Mouse (Mus musculus) ES-E14 (cell line): ENCODE measurements around the gene Zfand3. TPM values are rescaled to one million over a fixed set of nuclear protein-coding genes. Genes with fewer than 3 reads are reported as not detected.

Experiments used
- DNase-seq: peaks from one replicate; pipeline ENCODE4 v3.0.0-alpha.2; 2013; ENCODE audit warnings: low read depth, low spot score
- H3K27ac ChIP-seq: 2 replicates; pipeline ENCODE4 v1.5.1; 2012; ENCODE audit warnings: low read depth, mild to moderate bottlenecking, low read length, moderate library complexity, mixed read lengths; ENCODE audit not compliant: poor library complexity, insufficient read depth, severe bottlenecking
- H3K36me3 ChIP-seq: 2 replicates; pipeline ENCODE4 v1.6.1; 2012; ENCODE audit warnings: mild to moderate bottlenecking, low read length, moderate library complexity, mixed read lengths; ENCODE audit not compliant: control insufficient read depth, poor library complexity, insufficient read depth, severe bottlenecking
- H3K4me1 ChIP-seq, 2 experiments: fragments of 150-350 bp in 1 of 2; sonication (generic) in 1 of 2; 2 replicates each; pipeline ENCODE4 v1.6.1; 2012; ENCODE audit warnings: low read length in 2 of 2, mild to moderate bottlenecking in 1 of 2, mixed read lengths in 1 of 2; ENCODE audit not compliant: control insufficient read depth in 2 of 2, insufficient read depth in 2 of 2, poor library complexity in 1 of 2
- H3K4me3 ChIP-seq, 2 experiments: fragments of 150-350 bp in 1 of 2; sonication (generic) in 1 of 2; 2 replicates each; pipeline ENCODE4 v1.5.1; 2012; ENCODE audit warnings: low read length in 2 of 2, low read depth in 1 of 2, mild to moderate bottlenecking in 1 of 2, mixed read lengths in 1 of 2; ENCODE audit not compliant: insufficient read depth in 1 of 2, poor library complexity in 1 of 2, severe bottlenecking in 1 of 2
- H3K9ac ChIP-seq: 2 replicates; pipeline ENCODE4 v1.6.1; 2012; ENCODE audit warnings: low read depth, mild to moderate bottlenecking, low read length, mixed read lengths; ENCODE audit not compliant: poor library complexity, insufficient read depth, severe bottlenecking
- H3K9me3 ChIP-seq: fragments of 150-350 bp; sonication (generic); 2 replicates; pipeline ENCODE4 v1.6.1; 2012; ENCODE audit warnings: low read depth, mild to moderate bottlenecking, low read length; ENCODE audit not compliant: control insufficient read depth, insufficient read depth
- CHD2 ChIP-seq: IDR thresholded peaks from 2 replicates; pipeline ENCODE4 v1.6.1; 2014; ENCODE audit warnings: mild to moderate bottlenecking, low read depth, low read length, inconsistent platforms
- HCFC1 ChIP-seq: IDR thresholded peaks from 2 replicates; pipeline ENCODE4 v1.6.1; 2012; ENCODE audit warnings: low read length, inconsistent platforms, borderline replicate concordance; ENCODE audit not compliant: insufficient read depth
- MAFK ChIP-seq: IDR thresholded peaks from 2 replicates; pipeline ENCODE4 v1.6.1; 2014; ENCODE audit warnings: mild to moderate bottlenecking, low read depth, low read length, inconsistent platforms; ENCODE audit not compliant: insufficient read depth
- ZC3H11A ChIP-seq: IDR thresholded peaks from 2 replicates; pipeline ENCODE4 v1.6.1; 2012; ENCODE audit warnings: low read depth, mild to moderate bottlenecking, inconsistent platforms, low read length, borderline replicate concordance
- ZNF384 ChIP-seq: IDR thresholded peaks from 2 replicates; pipeline ENCODE4 v1.6.1; 2012; ENCODE audit warnings: low read depth, low read length, inconsistent platforms
- in situ Hi-C, 2 experiments: fragments of 600-800 bp; cut with MboI; formaldehyde crosslinking; loops; one replicate each; pipeline ENCODE4 v1.15.1; 2025; ENCODE audit warnings: low sequenced_read_pairs in 2 of 2, inconsistent platforms in 1 of 2; ENCODE audit not compliant: unreplicated experiment in 2 of 2
- total RNA-seq: library from RNA; depleted of rRNA; stranded (reverse); fragments of 300-350 nt; gene quantifications from 2 replicates; pipeline ENCODE4 v1.2.3, GENCODE M21; 2012

The Zfand3 gene
- total RNA-seq, 1 experiment, result 43.3 TPM

DNA sequence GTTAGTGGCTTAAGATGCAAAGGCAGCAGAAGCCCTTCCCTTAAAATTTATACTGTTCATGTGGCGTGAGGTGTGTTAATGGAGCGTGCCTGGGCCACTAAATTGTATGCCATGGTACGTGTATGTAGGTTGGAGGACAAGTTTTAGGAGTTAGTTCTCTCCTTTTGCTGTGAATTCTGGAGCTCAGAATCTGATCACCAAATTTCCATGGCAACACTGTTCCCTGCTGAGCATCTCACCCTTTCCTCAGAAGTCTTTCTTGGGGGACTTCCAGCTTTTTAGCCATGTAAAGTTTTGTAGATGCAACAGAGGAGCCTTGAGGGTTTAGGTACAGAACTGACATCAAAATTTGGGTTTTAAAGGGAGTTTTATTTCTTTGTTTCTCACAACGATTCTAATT lies 125.8 kb downstream of the Zfand3 start:
- peaks cover 1% of the 10 kb centered on the region; the same call in 1 of the 2 replicates for H3K36me3 ChIP-seq
- H3K27ac ChIP-seq, result no peak overlapping the region
- TF ChIP-seq ZNF384, result no peak
- TF ChIP-seq ZC3H11A, result no peak
- TF ChIP-seq CHD2, result no peak
- TF ChIP-seq HCFC1, result no peak
- in situ Hi-C loops, result no loop called here
- peaks cover 0 to 4% of the 10 kb centered on the region in 2 experiments; a peak in 1 of 4 replicates for H3K4me1 ChIP-seq
- no peak for DNase-seq
- no peaks in the 10 kb centered on the region for H3K9me3 ChIP-seq
- H3K9ac ChIP-seq, result no peak overlapping the region
- H3K4me3 ChIP-seq, result no peak overlapping the region

DNA sequence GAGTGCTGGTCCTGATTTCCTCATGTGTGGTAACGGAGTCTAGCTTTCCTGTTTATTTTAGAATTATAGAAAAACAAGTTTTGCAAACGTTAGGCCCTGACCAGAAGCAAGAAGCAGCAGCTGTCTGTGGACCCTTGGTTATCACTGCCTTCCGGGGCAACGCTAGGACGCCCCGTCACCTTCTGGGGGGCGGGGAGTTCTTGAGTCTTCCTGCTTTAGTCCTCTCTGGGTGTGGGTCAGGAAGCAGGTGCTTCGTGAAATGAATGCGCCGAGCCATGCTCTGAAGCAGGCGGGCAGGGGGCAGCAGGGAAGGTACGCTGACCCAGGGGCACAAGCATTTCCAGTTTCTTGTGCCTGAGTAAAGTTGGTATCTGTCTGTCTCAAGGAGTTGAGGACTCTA lies 129.1 kb downstream of the Zfand3 start:
- TF ChIP-seq CHD2 (no peak), ZNF384 (no peak), MAFK (no peak), ZC3H11A (no peak), HCFC1 (no peak)
- Histone ChIP-seq H3K4me3 (no peak overlapping the region), H3K9ac (no peak overlapping the region), H3K9me3 (no peaks in the 10 kb centered on the region), H3K4me1 (peaks cover 0 to 4% of the 10 kb centered on the region in 2 experiments; a peak in 1 of 4 replicates), H3K27ac (no peak overlapping the region), H3K36me3 (peaks cover 4% of the 10 kb centered on the region)
- in situ Hi-C loops, result no loop called here
- DNase-seq, result no peak

DNA sequence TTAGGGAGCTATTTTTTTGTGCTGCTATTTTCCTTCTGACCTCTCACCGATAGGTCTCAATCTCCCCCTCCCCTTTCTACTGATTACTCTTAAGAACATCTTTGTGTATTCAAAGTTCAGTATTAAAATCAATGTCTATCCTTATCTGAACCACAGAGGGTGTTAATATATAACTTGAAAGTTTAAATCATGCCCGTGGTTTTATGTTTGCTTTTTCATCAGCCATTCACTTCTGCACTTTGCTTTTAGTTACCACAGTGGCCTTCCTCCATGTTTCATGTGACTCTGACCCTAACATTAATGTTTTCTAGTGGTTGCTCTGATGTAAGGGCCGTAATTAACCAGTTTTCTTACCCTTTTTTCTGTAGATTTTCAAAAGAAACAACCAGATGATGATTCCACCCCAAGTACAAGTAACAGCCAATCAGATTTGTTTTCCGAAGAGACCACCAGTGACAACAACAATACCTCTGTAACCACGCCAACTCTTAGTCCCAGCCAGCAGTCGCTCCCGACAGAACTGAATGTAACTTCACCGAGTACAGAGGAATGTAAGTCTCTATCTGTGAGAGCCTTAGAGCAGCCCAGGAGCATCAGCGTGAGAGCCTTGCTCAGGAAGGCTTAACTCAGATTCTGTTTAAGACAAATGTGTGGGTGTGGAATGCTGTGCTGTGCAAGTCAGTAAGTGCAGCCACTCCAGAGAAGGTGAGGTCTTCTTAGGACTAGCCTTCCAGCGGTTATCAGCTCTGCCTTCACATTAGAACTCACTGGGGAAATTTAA lies 130.6 kb downstream of the Zfand3 start:
- peaks cover 4% of the 10 kb centered on the region for H3K36me3 ChIP-seq
- TF ChIP-seq ZNF384, result no peak
- no peak for TF ChIP-seq MAFK
- in situ Hi-C loops, result no loop called here
- H3K4me1 ChIP-seq, result peaks cover 0 to 4% of the 10 kb centered on the region in 2 experiments; a peak in 1 of 4 replicates
- no peak overlapping the region for H3K9ac ChIP-seq
- H3K9me3 ChIP-seq, result no peaks in the 10 kb centered on the region
- DNase-seq, result no peak
- H3K27ac ChIP-seq, result no peak overlapping the region
- no peak overlapping the region for H3K4me3 ChIP-seq

DNA sequence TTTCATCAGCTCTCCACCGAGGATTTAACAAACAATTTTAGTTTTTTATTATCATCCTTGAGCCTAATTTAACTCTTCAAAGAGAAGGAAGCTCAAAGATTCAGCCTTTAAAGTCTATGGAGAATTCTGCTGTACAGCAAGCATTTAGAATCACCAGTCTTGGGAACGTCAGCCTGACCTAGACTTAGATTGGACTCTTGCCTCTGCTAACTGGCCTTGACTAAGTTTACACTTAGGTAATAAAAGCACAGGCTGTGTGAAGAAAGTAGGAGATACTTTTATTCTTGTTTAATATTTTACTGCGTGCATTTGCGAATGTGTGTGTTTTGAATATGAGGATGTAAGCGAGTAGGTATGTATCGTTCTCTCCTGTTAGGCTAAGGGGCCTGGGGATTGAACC lies 131.4 kb downstream of the Zfand3 start:
- H3K27ac ChIP-seq, result no peak overlapping the region
- H3K9ac ChIP-seq, result no peak overlapping the region
- peaks cover 0 to 4% of the 10 kb centered on the region in 2 experiments; a peak in 1 of 4 replicates for H3K4me1 ChIP-seq
- TF ChIP-seq CHD2, result no peak
- no peak for TF ChIP-seq HCFC1
- TF ChIP-seq ZC3H11A, result no peak
- TF ChIP-seq MAFK, result no peak
- TF ChIP-seq ZNF384, result no peak
- no peak overlapping the region for H3K4me3 ChIP-seq
- DNase-seq, result no peak
- no peaks in the 10 kb centered on the region for H3K9me3 ChIP-seq
- in situ Hi-C loops, result no loop called here
- peaks cover 4% of the 10 kb centered on the region for H3K36me3 ChIP-seq
